Mouse (Mus musculus) adrenal gland (tissue): Measurements from ENCODE around the gene Cpt1c.

Source experiments
- intact Hi-C: fragments of 180-260 bp; cut with DNase I; formaldehyde crosslinking; loops from one replicate; pipeline ENCODE4 v1.15.1; 2025
- microRNA-seq, 2 experiments: library from miRNA; unstranded; fragments of <30 nt; microRNA quantifications; one replicate each; pipeline ENCODE4; 2019

The Cpt1c gene

GRCm38 (mm10) chr7:44928570-44928969 lies 46.1 kb downstream of the Cpt1c start:
- intact Hi-C loops = loop anchor here (5.0 kb wide), 1 partner anchor 34 kb away; no protein-coding TSS in a partner anchor

GRCm38 (mm10) chr7:44925468-44925867 lies 49.2 kb downstream of the Cpt1c start:
- intact Hi-C loops = loop anchor here (5.0 kb wide), 1 partner anchor 37 kb away; no protein-coding TSS in a partner anchor

- intact Hi-C loops = no loop called here
Observed at GRCm38 (mm10) chr7:44922530-44922929, 52.1 kb downstream of the Cpt1c start.

GRCm38 (mm10) chr7:44919127-44919526 lies 55.5 kb downstream of the Cpt1c start:
- intact Hi-C loops = no loop called here

GRCm38 (mm10) chr7:44918219-44918618 lies 56.4 kb downstream of the Cpt1c start:
- intact Hi-C loops = no loop called here

- intact Hi-C loops = no loop called here
Observed at GRCm38 (mm10) chr7:44916881-44917280, 57.8 kb downstream of the Cpt1c start.

- intact Hi-C loops = no loop called here
Observed at GRCm38 (mm10) chr7:44916191-44916590, 58.5 kb downstream of the Cpt1c start.

GRCm38 (mm10) chr7:44915314-44915713 lies 59.3 kb downstream of the Cpt1c start:
- intact Hi-C loops = no loop called here

GRCm38 (mm10) chr7:44914396-44914795 lies 60.3 kb downstream of the Cpt1c start:
- intact Hi-C loops = no loop called here

Small RNAs within 50 kb of the gene (microRNA-seq; reads per million reads assigned to microRNA genes)
- gene Mir7054 = 0.46 to 0.49 reads per million in 2 experiments
